Mouse (Mus musculus): ENCODE data around the gene Naa80.

Gene Naa80

DNA sequence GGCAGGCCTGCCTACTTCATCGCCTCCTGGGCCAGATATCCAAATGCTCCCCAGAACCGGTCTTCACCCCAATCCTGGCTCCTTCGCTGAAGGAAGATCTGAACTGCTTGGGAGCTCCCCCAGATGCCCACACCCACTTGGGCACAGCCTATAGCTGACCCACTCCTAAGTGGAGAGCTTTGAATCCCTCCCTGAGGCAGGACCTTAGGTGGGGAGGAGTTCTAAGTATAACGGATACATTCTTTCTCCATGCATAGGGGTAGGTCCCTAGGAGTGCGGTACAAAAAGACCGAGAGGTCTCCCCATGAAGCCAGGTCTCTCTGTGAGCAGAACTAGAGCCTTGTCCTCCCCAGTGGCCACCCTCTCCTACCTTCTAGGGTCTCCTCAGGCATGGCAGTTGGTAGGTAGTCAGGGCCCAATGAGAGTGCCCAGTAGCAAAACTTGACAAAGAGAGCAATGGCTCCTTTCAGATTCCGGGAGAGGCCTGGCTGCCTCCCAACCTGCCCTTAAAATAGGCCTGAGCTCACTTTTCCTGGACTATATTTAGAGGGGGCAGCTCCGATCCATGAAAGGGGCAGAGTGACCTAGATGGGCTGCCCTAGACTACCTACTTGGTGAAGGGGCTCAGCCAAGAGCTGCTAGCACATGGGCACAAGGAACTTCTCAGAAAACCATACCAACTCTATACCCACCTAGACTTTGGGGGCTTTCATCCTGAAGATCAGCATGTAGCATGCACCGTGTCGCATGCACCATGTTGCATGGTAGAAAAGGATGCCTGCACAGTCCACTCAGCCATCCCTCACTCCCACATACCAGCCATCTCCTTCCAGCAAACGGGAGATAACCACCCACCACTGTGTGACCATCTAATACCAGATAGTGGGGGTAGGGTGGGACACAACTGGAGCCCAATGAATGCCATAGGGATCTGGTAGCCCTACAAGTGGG is 18.2 kb downstream of the Naa80 start:
- no peak for DNase-seq (ENCODE audit: low read depth)

DNA sequence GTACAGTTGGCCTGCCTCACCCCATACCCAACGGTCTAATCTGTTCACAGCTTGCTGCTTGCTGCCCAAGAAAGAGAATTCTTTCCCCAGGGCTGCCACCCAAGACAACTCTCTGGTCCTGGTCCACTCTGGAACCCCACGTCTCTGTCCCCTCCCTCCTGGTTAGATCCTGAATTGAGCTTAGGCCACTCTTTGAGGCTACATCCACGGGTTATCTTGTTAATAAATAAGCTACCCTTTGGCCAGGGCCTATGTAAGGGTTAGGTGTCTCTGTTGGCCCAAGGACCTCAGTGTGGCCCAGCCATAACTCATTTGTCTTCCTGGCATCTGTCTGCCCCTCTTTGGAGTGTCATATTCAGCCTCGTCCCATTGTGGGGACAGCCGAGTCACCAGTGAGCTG is 19.7 kb downstream of the Naa80 start:
- no peak for DNase-seq (ENCODE audit: low read depth)

GRCm38 (mm10) chr9:107599433-107599832 is 20.7 kb downstream of the Naa80 start:
- no peak for DNase-seq (ENCODE audit: low read depth)

GRCm38 (mm10) chr9:107599842-107600241 is 21.2 kb downstream of the Naa80 start:
- no peak for DNase-seq (ENCODE audit: low read depth)

- DNase-seq (ENCODE audit: low read depth), result no peak
These were observed 22.1 kb downstream of the Naa80 start for GRCm38 (mm10) chr9:107600745-107601144.

GRCm38 (mm10) chr9:107601275-107601674 is 22.6 kb downstream of the Naa80 start:
- no peak for DNase-seq (ENCODE audit: low read depth)

DNA sequence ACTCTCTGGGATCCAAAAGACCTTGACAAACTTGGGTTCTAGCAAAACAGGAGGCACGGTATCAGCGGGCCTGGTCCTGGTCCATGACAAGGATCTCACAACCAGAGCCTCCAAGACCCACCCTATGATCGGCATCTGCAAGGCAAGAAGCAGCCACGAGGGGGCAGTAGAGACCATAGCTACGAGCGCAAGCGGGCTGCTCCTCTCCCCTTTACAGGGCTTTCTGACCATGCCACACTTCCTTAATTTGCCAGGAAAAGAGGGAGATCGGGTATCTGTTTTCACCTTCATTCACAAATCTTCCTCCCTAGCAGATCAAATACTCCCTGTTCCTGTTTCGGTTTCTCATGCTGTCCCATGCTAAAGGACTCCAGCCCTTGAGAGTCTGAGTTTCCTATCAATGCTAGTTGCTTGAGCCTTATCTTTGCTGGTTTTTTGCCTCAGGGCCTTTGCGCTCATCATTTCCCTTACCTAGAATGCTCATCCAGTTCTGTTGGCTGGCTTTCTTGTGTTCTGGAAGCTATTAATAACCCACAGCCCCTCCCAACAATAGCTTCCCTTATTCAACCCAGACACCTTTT is 23.5 kb downstream of the Naa80 start:
- peak; percentile 90 for DNase-seq (ENCODE audit: low read depth)

DNA sequence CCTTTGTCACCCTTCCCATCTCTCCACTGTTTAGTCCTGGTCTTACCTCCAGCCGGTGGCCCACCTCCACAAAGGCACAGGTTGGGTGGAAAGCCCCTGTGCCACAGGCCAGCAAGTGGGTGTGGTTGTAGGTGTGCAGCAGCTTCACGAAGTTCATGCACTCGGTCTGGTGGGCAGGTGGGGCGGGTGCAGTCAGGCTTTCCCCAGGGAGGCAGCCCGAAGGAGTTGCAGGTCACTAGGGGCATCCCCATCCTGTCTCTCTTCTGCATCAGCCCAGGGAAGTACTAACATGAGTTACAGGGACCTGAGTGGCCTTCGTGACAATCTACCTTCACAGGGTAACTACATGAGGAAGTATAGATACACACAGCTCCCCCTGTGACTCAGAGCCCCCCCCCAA is 24.6 kb downstream of the Naa80 start:
- no peak for DNase-seq (ENCODE audit: low read depth)

DNA sequence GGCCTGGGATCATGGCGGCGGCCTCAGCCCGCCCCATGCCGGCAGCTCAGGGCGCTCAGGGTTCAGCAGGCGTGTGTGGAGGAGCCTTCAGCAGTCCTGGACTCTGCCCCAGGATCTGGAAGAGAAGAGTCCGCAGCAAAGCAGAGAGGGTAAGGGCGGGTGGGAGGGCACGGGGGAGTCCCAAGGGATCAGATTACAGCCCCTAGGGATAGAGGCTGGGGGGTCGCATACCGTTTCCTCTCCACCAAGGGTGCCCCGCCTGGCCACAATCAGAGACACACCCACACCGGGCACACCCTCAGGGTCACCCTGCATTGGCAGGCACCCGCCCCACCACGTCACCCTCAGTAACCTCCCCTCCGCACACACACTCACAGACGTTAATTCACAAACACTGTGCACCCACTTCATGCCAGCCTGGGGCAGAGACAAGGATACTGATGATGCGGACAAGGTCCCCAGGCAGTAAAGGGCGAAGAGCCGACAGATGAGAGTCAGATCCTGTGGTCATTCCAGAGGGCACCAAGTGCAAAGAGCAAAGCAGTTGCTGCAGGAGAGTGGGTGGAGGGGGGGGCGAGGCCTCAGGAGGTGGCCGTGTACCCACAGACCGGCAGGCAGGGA is 26.5 kb downstream of the Naa80 start:
- no peak for DNase-seq (ENCODE audit: low read depth)

- no peak for DNase-seq (ENCODE audit: low read depth)
These were observed 27.9 kb downstream of the Naa80 start for GRCm38 (mm10) chr9:107606591-107606990.

GRCm38 (mm10) chr9:107607036-107607435 is 28.3 kb downstream of the Naa80 start:
- DNase-seq (ENCODE audit: low read depth), result no peak

DNA sequence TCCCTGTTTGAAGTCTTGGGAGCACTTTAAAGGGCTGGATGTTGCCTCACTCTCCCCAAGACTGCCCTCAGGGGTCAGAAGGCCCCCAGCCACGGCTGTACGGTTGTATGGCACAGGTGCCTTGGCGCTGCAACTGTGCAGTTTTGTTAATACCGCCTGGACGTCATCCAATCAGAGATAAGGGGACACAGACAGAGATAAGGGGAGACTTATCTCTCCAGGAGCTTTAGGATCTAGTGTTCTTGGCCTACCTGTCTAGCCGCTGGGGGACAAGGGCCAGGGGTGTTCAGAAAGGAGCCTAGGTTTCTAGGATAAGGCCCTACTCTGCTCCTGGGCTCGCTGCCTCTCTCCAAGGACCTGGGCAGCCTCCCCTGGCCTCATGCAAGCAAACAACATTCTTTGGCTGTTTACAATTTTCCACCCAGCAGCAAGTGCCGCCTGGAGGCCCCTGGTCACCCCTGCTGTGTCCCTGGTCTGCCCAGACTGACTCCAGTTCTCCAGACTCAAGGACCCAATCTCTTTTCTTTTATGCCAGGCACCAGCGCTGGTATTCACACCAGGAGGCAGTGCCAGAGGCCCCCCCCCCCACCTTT is 29.1 kb downstream of the Naa80 start:
- no peak for DNase-seq (ENCODE audit: low read depth)

DNA sequence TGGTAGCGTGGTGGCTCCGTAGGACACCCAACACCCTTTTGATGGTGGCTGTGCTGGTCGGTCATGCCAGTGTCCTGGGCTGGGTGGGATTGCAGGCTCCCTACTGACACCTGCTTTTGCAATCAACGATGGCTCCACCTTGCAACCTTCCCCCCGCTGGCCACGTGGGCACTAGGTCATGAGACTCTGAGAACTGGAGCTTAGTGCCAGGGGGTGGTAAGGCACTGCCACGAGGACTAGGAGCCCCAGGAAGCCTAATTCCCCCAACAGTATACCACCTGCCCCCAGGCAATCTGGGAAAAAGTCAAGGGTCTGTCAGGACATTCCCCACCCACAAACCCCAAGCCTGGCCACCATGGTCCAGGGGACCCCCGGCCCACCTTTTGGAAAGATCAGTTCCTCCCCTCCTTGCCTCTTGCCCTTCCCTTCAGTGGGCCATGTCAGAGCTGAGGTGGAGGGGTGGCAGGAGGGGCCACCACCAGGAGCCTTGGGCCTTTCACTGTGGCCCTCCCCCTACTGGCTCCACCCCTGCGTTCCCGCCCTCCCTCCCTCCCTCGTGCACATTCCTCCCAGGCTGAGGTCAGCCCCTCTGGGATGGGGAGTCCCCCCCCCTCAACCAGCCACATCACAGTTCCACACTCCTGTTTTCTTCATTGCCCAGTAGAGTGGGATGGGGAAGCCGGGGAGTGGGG is 30.2 kb downstream of the Naa80 start, which contains the start of gene Sema3b:
Sema3b (minus strand) TSS at position 489 of the 692 bp plus-strand sequence.
- no peak for DNase-seq (ENCODE audit: low read depth)

- no peak for DNase-seq (ENCODE audit: low read depth)
These were observed 30.7 kb downstream of the Naa80 start for GRCm38 (mm10) chr9:107609433-107609830.

DNA sequence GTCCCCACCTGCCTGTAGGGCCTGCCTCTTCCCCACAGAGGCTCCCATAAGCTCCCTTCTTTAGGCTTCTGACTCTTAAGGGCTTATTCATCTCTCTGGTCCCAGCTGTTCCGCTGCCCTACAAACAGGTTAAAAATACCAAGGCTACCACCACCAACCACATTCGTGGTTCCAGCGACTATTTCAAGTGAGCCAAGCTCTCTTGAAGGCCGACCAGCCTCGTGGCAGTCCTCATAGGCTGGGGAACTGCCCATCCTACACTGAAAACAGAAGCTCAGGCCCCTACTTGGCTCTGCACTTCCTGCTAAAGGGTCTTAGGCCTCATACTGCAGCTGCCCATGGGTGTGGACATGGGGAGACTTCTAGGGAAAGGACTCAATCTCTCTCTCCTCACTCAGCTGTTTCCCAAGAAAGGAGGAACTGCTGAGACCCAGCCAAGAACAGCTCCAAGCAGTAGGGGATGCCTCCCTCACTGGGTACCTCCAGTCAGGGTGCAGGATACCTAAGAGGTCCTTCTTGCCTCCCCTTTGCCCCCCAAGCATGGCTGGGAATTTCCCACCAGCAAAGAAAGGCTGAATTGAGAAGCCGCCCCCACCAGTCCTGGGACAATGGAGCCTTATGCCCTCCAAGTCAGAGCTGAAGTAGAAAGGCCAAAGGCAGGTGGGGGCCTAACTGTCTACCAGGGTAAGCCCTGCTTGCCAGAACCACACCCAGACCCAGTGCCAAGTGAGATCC is 32.9 kb downstream of the Naa80 start:
- DNase-seq (ENCODE audit: low read depth), result no peak

DNA sequence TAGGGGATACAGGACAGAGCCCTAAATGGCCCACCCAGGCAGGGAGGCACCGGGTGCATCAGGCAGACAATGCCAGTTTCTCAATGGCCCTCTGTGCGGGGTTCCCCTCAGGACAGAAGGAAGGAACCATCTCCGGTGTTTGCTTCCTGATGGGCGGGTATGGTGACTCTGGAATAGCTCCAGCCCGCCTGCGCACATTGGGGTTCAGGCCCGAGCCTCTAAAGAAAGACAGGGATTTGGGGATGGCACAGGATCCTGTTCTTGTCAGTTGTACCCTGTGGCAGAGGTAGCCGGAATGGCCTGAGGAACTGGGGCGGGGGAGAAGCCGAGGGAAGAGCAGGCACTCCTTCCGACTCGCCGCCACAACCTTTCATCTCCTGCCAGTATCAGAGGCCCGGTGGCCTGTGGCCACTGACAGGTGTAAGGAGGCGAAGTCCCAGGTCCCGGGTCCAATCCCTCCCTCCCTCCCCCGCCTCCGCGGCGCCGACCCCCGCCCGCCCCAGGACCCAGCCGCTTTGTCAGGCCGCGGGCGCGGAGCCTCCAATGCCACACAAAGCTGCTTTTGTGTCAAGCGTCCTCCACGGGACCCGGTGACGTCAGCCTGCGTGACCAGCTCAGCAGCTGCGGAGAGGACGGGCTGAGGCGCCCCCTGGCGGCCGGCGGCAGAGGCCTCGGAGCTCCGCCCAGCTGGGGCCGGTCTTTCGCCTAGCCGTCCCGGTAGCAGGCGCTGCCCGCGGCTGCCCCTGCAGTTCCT is 33.7 kb downstream of the Naa80 start:
- peak; percentile 95 for DNase-seq (ENCODE audit: low read depth)

DNA sequence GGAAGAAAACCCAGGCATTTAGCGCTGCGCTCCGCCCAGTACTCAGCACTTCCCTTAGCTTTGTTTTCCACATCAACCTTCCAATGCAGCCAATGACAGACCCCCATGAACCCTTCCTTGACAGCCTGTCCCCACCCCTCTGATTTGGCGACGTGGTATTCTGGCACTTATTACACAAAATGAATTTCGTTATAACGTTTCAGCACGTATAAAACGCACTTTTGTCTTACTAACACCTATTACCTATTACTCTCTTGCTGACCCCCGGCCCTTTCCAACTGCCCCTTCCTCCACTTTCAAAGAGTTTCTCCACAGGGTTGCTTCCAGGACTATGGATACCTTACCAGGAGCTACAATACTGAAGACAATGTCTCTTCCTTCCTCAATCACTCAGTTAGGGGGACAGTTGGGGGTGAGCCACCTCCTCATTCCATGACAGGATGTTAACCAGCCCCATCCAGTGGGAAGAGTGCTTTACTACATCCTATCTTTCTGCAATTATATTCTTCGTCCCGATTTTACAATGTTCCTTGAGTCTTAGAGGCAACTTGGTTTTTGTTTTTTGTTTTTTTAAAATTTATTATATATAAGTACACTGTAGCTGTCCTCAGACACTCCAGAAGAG is 34.4 kb downstream of the Naa80 start:
- DNase-seq (ENCODE audit: low read depth), result no peak

- no peak for DNase-seq (ENCODE audit: low read depth)
These were observed 36.3 kb downstream of the Naa80 start for GRCm38 (mm10) chr9:107615035-107615434.

GRCm38 (mm10) chr9:107617461-107617860 is 38.8 kb downstream of the Naa80 start:
- no peak for DNase-seq (ENCODE audit: low read depth)

- no peak for DNase-seq (ENCODE audit: low read depth)
These were observed 39.4 kb downstream of the Naa80 start for GRCm38 (mm10) chr9:107618098-107618497.

Measured in c-Kit-positive CD71-negative TER-119-negative erythroid progenitor cells, embryonic 14.5 days (primary cell).